Mouse (Mus musculus) hindbrain, embryonic 13.5 days (tissue): ENCODE results near the gene Zfp90. TPM values are rescaled to one million over a fixed set of nuclear protein-coding genes. Genes with fewer than 3 reads are reported as not detected.

Experiments
- ATAC-seq: fragments of 200-750 bp; cut with Nextera tagmentation; 2 replicates; pipeline ENCODE4 v1.8.0; 2017; ENCODE audit warnings: moderate TSS enrichment; ENCODE audit not compliant: low FRiP score
- H3K27ac ChIP-seq: fragments of 300-500 bp; sonication (generic); 2 replicates; pipeline ENCODE4 v1.5.1; 2015; ENCODE audit warnings: inconsistent platforms, mild to moderate bottlenecking, moderate library complexity
- H3K27me3 ChIP-seq: fragments of 300-500 bp; sonication (generic); 2 replicates; pipeline ENCODE4 v1.6.1; 2015; ENCODE audit warnings: mild to moderate bottlenecking, inconsistent platforms
- H3K36me3 ChIP-seq: fragments of 300-500 bp; sonication (generic); 2 replicates; pipeline ENCODE4 v1.6.1; 2015; ENCODE audit warnings: mild to moderate bottlenecking, inconsistent platforms
- H3K4me1 ChIP-seq: fragments of 300-500 bp; sonication (generic); replicated peaks from 2 replicates; pipeline ENCODE4 v1.6.1; 2015; ENCODE audit warnings: inconsistent platforms
- H3K4me2 ChIP-seq: fragments of 300-500 bp; sonication (generic); 2 replicates; pipeline ENCODE4 v1.6.1; 2015; ENCODE audit warnings: inconsistent platforms, mild to moderate bottlenecking, moderate library complexity
- H3K4me3 ChIP-seq: fragments of 300-500 bp; sonication (generic); 2 replicates; pipeline ENCODE4 v1.5.1; 2015; ENCODE audit warnings: mild to moderate bottlenecking, inconsistent platforms
- H3K9ac ChIP-seq: fragments of 300-500 bp; sonication (generic); 2 replicates; pipeline ENCODE4 v1.6.1; 2015; ENCODE audit warnings: mild to moderate bottlenecking, inconsistent platforms
- H3K9me3 ChIP-seq: fragments of 300-500 bp; sonication (generic); 2 replicates; pipeline ENCODE4 v1.6.1; 2016; ENCODE audit warnings: inconsistent platforms
- WGBS: fragments of 180-500 bp; shearing (Covaris S2); methylation state at CpG from one replicate; pipeline ENCODE4 v1.1.7; 2015; 5-methylcytosine and 5-hydroxymethylcytosine counted together
- polyA plus RNA-seq: library from polyadenylated mRNA; unstranded; fragments of >200 nt; fragmentation: Nextera tagmentation; extraction: Ambion mirVana; gene quantifications from 2 replicates; pipeline ENCODE4 v1.2.1, GENCODE M21; 2015

Gene Zfp90
- 42.3 and 45.0 TPM in 2 replicates for polyA plus RNA-seq

DNA sequence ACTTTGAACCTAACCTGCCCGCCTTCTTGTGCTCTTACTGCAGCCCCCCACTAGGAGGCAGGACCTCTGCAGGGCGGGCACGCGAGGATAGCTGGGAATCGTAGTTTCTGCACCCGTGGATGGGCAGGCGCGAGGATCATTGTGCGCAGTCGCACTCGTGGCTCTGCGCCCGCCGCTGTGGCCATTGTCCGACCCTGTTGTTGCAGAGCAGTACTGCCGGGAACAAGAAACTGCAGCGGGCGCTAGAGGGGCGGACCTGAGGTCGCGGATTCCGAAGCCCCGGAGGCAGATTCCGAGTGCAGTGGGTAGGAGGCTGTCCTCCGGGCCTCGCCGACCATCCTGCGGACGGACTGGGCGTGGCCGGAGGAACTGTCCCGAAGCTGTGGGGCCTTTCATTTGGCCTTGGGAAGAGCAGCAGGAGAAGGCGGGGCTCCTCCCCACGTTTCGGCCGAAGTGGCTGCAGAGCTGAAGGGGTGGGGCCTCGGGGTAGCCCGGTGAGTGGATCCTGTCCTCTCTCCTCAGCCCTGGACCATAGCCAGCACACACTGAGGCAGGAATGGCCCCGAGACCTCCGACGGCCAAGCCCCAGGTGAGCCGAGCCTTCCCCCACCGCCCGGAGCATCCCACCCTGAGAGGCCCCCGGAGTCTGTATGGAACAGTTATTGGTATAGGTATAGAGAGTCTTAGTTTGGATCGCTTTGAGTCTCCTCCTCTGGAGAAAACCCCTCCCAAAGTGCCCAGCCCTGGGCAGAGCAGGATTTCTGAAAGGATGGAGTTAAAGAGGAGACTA lies at the start of gene Zfp90:
TSS of gene Zfp90 (plus strand) at position 146 of the 790 bp plus-strand sequence.
- H3K4me1 ChIP-seq: peaks cover 10% of the 10 kb centered on the region
- no peaks in the 10 kb centered on the region for H3K27me3 ChIP-seq
- WGBS: under 1% methylated on average over 46 of the region's 46 CpGs
- peaks cover 33% of the 10 kb centered on the region for H3K36me3 ChIP-seq
- H3K9ac ChIP-seq: peak within 1 kb of the TSS; percentile 98
- peak; percentile 98 for ATAC-seq
- peak within 1 kb of the TSS; percentile 98 for H3K27ac ChIP-seq
- H3K4me2 ChIP-seq: peak within 1 kb of the TSS; percentile 70
- H3K4me3 ChIP-seq: peak within 1 kb of the TSS; percentile 85
- peaks cover 24% of the 10 kb centered on the region for H3K9me3 ChIP-seq

GRCm38 (mm10) chr8:106368501-106368900 lies 46.6 kb upstream of the Zfp90 start:
- no peak overlapping the region for H3K27ac ChIP-seq
- whole genome bisulfite sequencing: 66% methylated on average over 3 of the region's 3 CpGs

DNA sequence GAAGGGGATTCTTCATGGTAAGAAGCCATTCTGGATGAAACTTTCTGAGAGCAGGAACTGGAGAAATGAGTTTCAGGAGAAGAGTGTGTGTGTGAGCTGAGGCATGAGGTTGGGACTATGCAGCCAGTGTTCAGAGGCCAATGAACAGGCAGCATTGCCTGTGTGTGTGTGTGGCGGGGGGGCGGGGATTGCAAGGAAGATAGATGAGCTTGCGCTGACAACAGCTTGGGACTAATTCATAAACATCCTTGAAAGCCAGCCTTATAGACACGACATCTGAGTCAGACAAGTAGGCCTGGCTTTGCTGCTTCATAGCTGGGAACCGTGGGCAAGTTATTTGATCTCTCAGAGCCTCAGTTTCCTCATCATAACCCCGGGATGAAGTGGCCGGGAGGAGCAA lies 46.1 kb upstream of the Zfp90 start:
- H3K27ac ChIP-seq: no peak overlapping the region
- no peak overlapping the region for H3K4me3 ChIP-seq
- WGBS: 77% methylated on average over 7 of the region's 7 CpGs
- H3K9me3 ChIP-seq: no peaks in the 10 kb centered on the region
- no peaks in the 10 kb centered on the region for H3K4me1 ChIP-seq
- ATAC-seq: no peak
- no peaks in the 10 kb centered on the region for H3K27me3 ChIP-seq
- H3K9ac ChIP-seq: no peak overlapping the region
- H3K36me3 ChIP-seq: no peaks in the 10 kb centered on the region
- H3K4me2 ChIP-seq: no peak overlapping the region

More at GRCm38 (mm10) chr8:106368501-106368900, 46.6 kb upstream of the Zfp90 start:
- no peak for ATAC-seq
- Histone ChIP-seq H3K4me1 (no peaks in the 10 kb centered on the region), H3K9ac (no peak overlapping the region), H3K4me3 (no peak overlapping the region), H3K27me3 (no peaks in the 10 kb centered on the region), H3K9me3 (no peaks in the 10 kb centered on the region), H3K4me2 (no peak overlapping the region), H3K36me3 (no peaks in the 10 kb centered on the region)

DNA sequence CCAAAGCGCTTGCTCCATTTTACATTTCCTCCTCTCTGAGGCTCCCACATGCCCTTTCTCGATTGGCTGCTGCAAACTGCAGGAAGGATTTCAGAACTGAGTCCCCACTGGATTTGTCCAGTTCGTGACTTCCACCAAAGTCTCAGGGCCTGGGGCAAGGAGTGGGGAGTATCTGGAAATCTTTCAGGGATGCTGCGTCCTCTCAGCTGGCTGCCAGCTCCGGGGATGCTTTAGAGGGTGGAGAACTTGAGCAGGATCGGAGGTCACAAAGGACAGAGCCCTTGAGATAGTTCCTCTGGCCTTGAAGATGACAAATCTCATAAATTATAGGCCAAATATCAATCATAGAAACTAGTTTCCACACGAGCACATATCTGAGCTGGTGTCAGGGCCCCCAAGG lies 39.2 kb upstream of the Zfp90 start:
- no peak overlapping the region for H3K27ac ChIP-seq
- 75% methylated on average over 7 of the region's 7 CpGs for WGBS
- H3K4me3 ChIP-seq: no peak overlapping the region
- no peak for ATAC-seq
- H3K4me2 ChIP-seq: no peak overlapping the region
- H3K9ac ChIP-seq: no peak overlapping the region
- H3K27me3 ChIP-seq: no peaks in the 10 kb centered on the region
- H3K4me1 ChIP-seq: peaks cover 23% of the 10 kb centered on the region
- H3K36me3 ChIP-seq: no peaks in the 10 kb centered on the region
- H3K9me3 ChIP-seq: no peaks in the 10 kb centered on the region

DNA sequence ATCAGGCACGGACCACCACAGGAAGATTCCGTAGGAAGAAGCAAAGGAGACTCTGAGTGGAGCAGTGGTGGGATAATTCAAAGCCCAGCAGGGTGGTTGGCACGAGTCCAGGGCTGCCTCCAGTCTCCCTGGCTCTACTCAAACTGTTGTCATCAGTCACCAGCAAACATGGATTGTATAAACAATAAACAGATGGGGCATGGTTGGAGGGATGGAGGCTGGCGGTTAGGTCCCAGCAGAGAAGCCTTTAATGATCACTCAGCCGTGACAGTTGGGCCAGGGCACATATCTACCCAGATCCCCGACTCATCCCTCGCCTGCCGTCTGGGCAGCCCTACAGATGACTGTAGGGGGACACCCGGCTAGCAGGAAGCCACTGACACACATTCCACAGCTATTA lies 38.3 kb upstream of the Zfp90 start:
- WGBS: 12% methylated on average over 9 of the region's 9 CpGs

DNA sequence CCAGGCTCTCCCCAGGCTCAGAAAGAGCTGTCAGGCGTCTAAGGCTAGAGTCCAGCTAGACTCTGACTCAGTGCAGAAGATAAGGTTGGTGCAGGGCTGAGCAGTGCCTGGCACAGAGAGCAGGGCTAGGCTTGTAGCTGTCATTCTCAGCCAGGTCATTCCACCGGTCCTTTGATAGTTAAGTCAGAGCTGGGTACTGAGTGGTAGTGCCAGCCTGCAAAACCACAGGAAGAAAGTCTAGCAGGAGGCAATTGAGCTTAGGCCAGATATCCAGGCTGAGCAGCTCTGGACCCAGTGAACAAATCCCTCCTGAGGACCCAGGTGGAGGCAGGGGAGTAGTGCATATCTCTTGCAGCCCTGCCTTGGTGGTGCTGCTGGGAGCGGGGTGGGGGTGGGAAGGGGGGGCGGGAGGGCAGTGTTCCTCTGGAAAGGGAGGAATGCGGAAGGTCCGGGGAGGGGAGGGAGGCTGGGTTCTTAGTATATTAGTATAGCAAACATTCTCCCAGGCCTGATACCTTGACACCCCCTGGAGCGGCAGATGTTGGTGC lies 36.6 kb upstream of the Zfp90 start:
- Histone ChIP-seq H3K4me2 (no peak overlapping the region), H3K4me1 (peaks cover 23% of the 10 kb centered on the region), H3K9ac (no peak overlapping the region), H3K27ac (no peak overlapping the region), H3K27me3 (no peaks in the 10 kb centered on the region), H3K4me3 (no peak overlapping the region), H3K9me3 (no peaks in the 10 kb centered on the region), H3K36me3 (no peaks in the 10 kb centered on the region)
- no peak for ATAC-seq
- 68% methylated on average over 7 of the region's 7 CpGs for WGBS

More for the DNA sequence above, 38.3 kb upstream of the Zfp90 start:
- 0 out of 2 replicates have a peak overlapping the region, but pooled peaks have one; percentile 12 for H3K27ac ChIP-seq
- ATAC-seq: peak; percentile 68
- H3K9me3 ChIP-seq: no peaks in the 10 kb centered on the region
- H3K36me3 ChIP-seq: no peaks in the 10 kb centered on the region
- no peak overlapping the region for H3K4me2 ChIP-seq
- H3K4me1 ChIP-seq: peaks cover 23% of the 10 kb centered on the region
- no peak overlapping the region for H3K4me3 ChIP-seq
- no peaks in the 10 kb centered on the region for H3K27me3 ChIP-seq
- H3K9ac ChIP-seq: no peak overlapping the region

DNA sequence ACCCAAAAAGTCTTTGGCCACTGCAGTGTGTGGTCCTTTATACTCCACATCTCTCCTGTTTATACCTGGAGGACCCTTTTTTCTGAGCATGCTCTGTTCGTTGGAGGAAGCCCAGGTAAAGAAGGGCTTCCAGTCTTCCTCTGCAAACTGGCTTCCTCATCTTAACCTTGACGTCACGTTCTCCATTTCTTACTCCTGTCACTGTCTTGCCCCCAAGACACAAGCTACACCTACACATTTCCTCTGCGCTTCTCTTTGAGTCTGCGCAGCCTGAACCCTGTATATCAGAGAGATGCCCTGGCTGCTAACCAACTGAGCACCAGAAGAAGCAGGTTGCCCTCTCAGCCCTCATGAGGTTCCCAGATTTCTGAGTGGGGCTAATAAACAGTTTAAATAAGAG lies 35.8 kb upstream of the Zfp90 start:
- Histone ChIP-seq H3K27me3 (no peaks in the 10 kb centered on the region), H3K4me3 (no peak overlapping the region), H3K4me1 (peaks cover 23% of the 10 kb centered on the region), H3K9ac (no peak overlapping the region), H3K4me2 (no peak overlapping the region), H3K27ac (no peak overlapping the region), H3K9me3 (no peaks in the 10 kb centered on the region), H3K36me3 (no peaks in the 10 kb centered on the region)
- ATAC-seq: no peak
- WGBS: 86% methylated on average over 5 of the region's 5 CpGs

DNA sequence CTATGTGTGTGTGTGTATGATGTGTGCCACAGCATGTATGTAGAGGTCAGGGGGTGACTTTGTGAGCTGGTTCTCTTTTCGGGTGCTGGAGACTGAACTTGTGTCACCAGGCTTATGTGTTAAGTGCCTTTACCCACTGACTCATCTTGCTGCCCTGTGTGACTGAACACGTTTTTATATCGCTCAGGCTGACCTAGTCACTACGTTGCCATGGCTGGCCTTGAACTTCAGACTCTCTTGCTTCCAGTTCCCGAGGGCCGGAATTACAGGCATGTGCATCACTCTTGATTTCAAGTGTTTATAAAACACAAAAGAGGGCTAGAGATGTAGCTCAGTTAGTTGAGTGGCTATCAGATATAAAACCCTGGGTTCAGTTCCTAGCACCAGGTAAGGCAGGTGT lies 34.1 kb upstream of the Zfp90 start:
- 90% methylated on average over 6 of the region's 6 CpGs for WGBS
- Histone ChIP-seq H3K4me3 (no peak overlapping the region), H3K4me1 (peaks cover 22% of the 10 kb centered on the region), H3K36me3 (no peaks in the 10 kb centered on the region), H3K9me3 (no peaks in the 10 kb centered on the region), H3K4me2 (no peak overlapping the region), H3K9ac (no peak overlapping the region), H3K27me3 (no peaks in the 10 kb centered on the region), H3K27ac (no peak overlapping the region)
- ATAC-seq: no peak

GRCm38 (mm10) chr8:106387801-106388415 lies 27.2 kb upstream of the Zfp90 start:
- no peak overlapping the region for H3K4me3 ChIP-seq
- no peak for ATAC-seq
- no peak overlapping the region for H3K9ac ChIP-seq
- H3K36me3 ChIP-seq: no peaks in the 10 kb centered on the region
- no peak overlapping the region for H3K4me2 ChIP-seq
- H3K4me1 ChIP-seq: no peaks in the 10 kb centered on the region
- WGBS: 86% methylated on average over 9 of the region's 9 CpGs
- H3K9me3 ChIP-seq: no peaks in the 10 kb centered on the region
- no peak overlapping the region for H3K27ac ChIP-seq
- no peaks in the 10 kb centered on the region for H3K27me3 ChIP-seq

DNA sequence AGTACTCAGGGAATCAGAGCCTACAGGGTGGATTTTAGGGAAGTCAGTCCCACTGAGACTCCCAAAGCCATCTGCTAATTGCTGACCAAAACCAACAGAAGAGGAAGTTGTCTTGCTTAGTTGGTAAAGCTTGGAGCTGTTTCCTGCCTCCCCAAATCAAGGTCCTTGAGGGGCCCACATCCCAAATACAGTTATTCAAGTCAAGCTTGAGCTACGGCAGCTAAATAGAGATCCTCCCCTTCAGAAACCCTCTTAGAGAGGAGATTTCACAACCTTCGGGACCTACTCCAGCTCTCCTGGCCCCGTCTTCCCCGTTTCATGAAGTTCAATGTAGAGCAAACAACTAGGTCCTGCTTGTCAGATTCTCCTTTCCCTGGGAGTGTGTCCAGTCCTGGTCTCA lies 20.6 kb upstream of the Zfp90 start:
- H3K4me3 ChIP-seq: no peak overlapping the region
- WGBS: 93% methylated on average over 4 of the region's 4 CpGs
- H3K27me3 ChIP-seq: no peaks in the 10 kb centered on the region
- no peak overlapping the region for H3K27ac ChIP-seq
- ATAC-seq: no peak
- H3K36me3 ChIP-seq: no peaks in the 10 kb centered on the region
- no peaks in the 10 kb centered on the region for H3K9me3 ChIP-seq
- H3K9ac ChIP-seq: no peak overlapping the region
- H3K4me1 ChIP-seq: no peaks in the 10 kb centered on the region; the same call in 1 of the 2 replicates
- H3K4me2 ChIP-seq: no peak overlapping the region

GRCm38 (mm10) chr8:106399694-106400093 lies 15.4 kb upstream of the Zfp90 start:
- H3K4me1 ChIP-seq: peaks cover 15% of the 10 kb centered on the region
- WGBS: 72% methylated on average over 8 of the region's 8 CpGs
- H3K27me3 ChIP-seq: no peaks in the 10 kb centered on the region
- H3K9ac ChIP-seq: no peak overlapping the region
- no peaks in the 10 kb centered on the region for H3K36me3 ChIP-seq
- H3K4me2 ChIP-seq: no peak overlapping the region
- H3K9me3 ChIP-seq: no peaks in the 10 kb centered on the region
- H3K27ac ChIP-seq: no peak overlapping the region
- no peak overlapping the region for H3K4me3 ChIP-seq
- no peak for ATAC-seq

DNA sequence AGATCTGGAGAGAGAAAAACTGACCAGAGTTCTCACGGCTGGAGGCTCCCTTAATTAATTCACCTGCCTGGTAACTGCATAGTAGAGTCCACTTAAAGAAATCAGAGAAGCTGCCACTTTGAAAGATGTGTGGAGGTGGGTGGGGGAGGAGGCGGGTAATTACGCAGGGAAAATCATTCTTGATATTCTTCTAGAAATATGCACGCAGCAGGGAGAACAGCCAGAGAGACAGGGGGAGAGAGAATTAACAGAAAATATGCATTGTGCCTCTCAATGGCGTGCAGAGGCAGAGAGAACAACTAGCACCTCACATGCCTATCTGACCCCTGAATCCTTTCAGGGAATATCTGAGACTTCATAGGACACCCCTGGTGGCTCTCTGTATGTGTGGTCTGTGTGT lies 14.9 kb upstream of the Zfp90 start:
- Histone ChIP-seq H3K27ac (0 out of 2 replicates have a peak overlapping the region, but pooled peaks have one; percentile 13), H3K9me3 (no peaks in the 10 kb centered on the region), H3K4me1 (peaks cover 20% of the 10 kb centered on the region), H3K4me3 (no peak overlapping the region), H3K9ac (0 out of 2 replicates have a peak overlapping the region, but pooled peaks have one; percentile 35), H3K27me3 (no peaks in the 10 kb centered on the region), H3K4me2 (no peak overlapping the region), H3K36me3 (no peaks in the 10 kb centered on the region)
- ATAC-seq: no peak
- 69% methylated on average over 5 of the region's 5 CpGs for WGBS
